Mouse (Mus musculus) heart, embryonic 13.5 days (tissue): Measurements from ENCODE around the gene Mark4. TPM values are rescaled to one million over a fixed set of nuclear protein-coding genes. Genes with fewer than 3 reads are reported as not detected.

Source experiments
- ATAC-seq: fragments of 200-750 bp; cut with Nextera tagmentation; 2 replicates; pipeline ENCODE4 v1.8.0; 2017; ENCODE audit warnings: moderate TSS enrichment; ENCODE audit not compliant: insufficient number of reproducible peaks, low FRiP score, low TSS enrichment; ENCODE audit errors: extremely low read depth
- H3K27ac ChIP-seq: fragments of 300-500 bp; sonication (generic); replicated peaks from 2 replicates; pipeline ENCODE4 v1.5.1; 2015; ENCODE audit warnings: moderate library complexity, mild to moderate bottlenecking, inconsistent platforms
- H3K27me3 ChIP-seq: fragments of 300-500 bp; sonication (generic); replicated peaks from 2 replicates; pipeline ENCODE4 v1.6.1; 2015; ENCODE audit warnings: mild to moderate bottlenecking, inconsistent platforms
- H3K36me3 ChIP-seq: fragments of 300-500 bp; sonication (generic); 2 replicates; pipeline ENCODE4 v1.6.1; 2015; ENCODE audit warnings: mild to moderate bottlenecking, inconsistent platforms
- H3K4me1 ChIP-seq: fragments of 300-500 bp; sonication (generic); 2 replicates; pipeline ENCODE4 v1.6.1; 2015; ENCODE audit warnings: inconsistent platforms
- H3K4me2 ChIP-seq: fragments of 300-500 bp; sonication (generic); 2 replicates; pipeline ENCODE4 v1.6.1; 2015; ENCODE audit warnings: inconsistent platforms, mild to moderate bottlenecking, moderate library complexity
- H3K4me3 ChIP-seq: fragments of 300-500 bp; sonication (generic); 2 replicates; pipeline ENCODE4 v1.5.1; 2015; ENCODE audit warnings: moderate library complexity, mild to moderate bottlenecking, inconsistent platforms
- H3K9ac ChIP-seq: fragments of 300-500 bp; sonication (generic); 2 replicates; pipeline ENCODE4 v1.6.1; 2015; ENCODE audit warnings: inconsistent platforms, mild to moderate bottlenecking, moderate library complexity
- H3K9me3 ChIP-seq: fragments of 300-500 bp; sonication (generic); 2 replicates; pipeline ENCODE4 v1.6.1; 2016; ENCODE audit warnings: inconsistent platforms
- WGBS: fragments of 180-500 bp; shearing (Covaris S2); methylation state at CpG from one replicate; pipeline ENCODE4 v1.1.7; 2015; ENCODE audit warnings: mixed read lengths; 5-methylcytosine and 5-hydroxymethylcytosine counted together
- polyA plus RNA-seq: library from polyadenylated mRNA; unstranded; fragments of >200 nt; fragmentation: Nextera tagmentation; extraction: Ambion mirVana; gene quantifications from 2 replicates; pipeline ENCODE4 v1.2.1, GENCODE M21; 2015

The Mark4 gene
- polyA plus RNA-seq, 1 experiment from 2014 or later: 7.5 TPM

DNA sequence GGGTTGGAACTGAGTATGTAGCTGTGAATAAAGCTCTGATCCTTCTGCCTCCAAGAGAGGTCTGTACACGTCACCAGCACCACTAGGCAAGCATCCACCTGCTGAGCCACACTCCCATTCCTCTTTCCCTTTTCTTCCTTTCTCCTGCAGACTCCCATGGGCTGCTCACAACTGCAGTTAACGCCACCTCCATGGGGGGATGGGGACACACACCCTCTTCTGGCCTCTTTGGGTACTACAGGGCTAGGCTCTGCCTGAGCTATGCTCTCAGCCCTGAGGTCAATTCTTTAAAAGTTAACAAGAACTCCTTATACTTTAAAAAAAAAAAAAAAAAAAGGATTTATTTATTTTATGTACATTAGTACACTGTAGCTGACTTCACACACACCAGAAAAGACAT lies 26.1 kb downstream of the Mark4 start:
- ATAC-seq: no peak
- Histone ChIP-seq H3K27me3 (no peaks in the 10 kb centered on the region), H3K36me3 (peaks cover 100% of the 10 kb centered on the region), H3K9me3 (peaks cover 4% of the 10 kb centered on the region; the same call in 1 of the 2 replicates), H3K27ac (no peak overlapping the region), H3K4me1 (no peaks in the 10 kb centered on the region), H3K4me3 (no peak overlapping the region), H3K4me2 (no peak overlapping the region), H3K9ac (no peak overlapping the region)
- WGBS: 98% methylated on average over 2 of the region's 2 CpGs

DNA sequence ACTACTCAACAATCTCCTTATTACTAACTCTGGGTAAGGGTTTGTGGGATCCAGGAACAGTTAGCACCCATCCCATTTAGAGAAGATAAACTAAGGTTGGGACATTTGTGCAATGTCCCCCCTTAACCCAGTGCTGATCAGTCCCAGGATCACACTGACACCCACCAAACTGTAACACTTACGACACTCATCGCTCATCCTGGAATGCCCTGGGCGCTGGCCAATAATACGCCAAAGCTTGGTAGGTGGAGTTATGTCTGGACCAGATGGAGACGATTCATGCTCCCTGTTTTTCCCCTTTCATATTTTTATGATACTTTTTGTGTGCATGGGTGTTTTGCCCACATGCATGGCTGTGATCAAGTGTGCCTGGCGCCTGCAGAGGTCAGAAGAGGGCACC lies 28.2 kb downstream of the Mark4 start:
- Histone ChIP-seq H3K4me1 (no peaks in the 10 kb centered on the region), H3K27ac (no peak overlapping the region), H3K9ac (no peak overlapping the region), H3K4me2 (no peak overlapping the region), H3K36me3 (peaks cover 100% of the 10 kb centered on the region), H3K9me3 (peaks cover 4% of the 10 kb centered on the region; the same call in 1 of the 2 replicates), H3K4me3 (no peak overlapping the region), H3K27me3 (no peaks in the 10 kb centered on the region)
- WGBS: 80% methylated on average over 6 of the region's 6 CpGs
- no peak for ATAC-seq

- H3K9me3 ChIP-seq: peaks cover 4% of the 10 kb centered on the region; the same call in 1 of the 2 replicates
- peaks cover 100% of the 10 kb centered on the region for H3K36me3 ChIP-seq
- H3K27me3 ChIP-seq: no peaks in the 10 kb centered on the region
- no peak overlapping the region for H3K4me2 ChIP-seq
- WGBS: 68% methylated on average over 8 of the region's 8 CpGs
- H3K9ac ChIP-seq: no peak overlapping the region
- H3K4me3 ChIP-seq: no peak overlapping the region
- ATAC-seq: no peak
- H3K4me1 ChIP-seq: no peaks in the 10 kb centered on the region
- H3K27ac ChIP-seq: no peak overlapping the region
Observed at GRCm38 (mm10) chr7:19429726-19430125, 28.9 kb downstream of the Mark4 start.

DNA sequence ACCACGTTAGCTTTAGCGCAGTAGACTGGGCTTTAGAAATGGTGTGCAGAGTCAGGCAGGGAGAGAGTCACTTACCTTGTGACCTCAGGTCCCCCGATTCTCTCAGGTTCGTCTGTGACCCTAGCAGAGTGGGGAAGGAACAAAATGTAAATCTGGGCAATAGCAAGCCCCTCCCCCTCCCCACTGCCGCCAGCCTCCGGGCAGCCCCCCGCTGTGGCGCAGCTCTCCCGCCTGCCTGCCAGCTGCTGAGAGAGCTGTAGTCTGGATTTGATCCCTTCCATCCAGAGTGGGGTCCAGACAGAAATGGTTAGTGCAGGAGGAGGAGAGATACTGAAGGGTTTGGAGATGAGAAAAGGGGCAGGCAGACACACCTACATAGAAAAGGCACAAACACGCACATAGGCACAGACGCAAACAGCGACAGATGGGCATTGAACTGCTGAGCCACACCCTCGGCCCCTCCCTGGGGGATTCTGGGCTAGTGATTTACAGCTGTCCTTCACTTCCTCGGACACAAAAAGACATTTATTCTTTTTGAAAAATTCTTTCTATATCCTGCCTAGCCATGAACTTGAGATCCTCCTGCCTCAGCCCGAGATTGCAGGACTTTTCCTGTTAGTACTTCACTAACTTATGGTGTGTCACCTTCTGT lies 30.5 kb downstream of the Mark4 start:
- H3K4me1 ChIP-seq: no peaks in the 10 kb centered on the region
- no peak for ATAC-seq
- no peak overlapping the region for H3K4me3 ChIP-seq
- H3K27me3 ChIP-seq: no peaks in the 10 kb centered on the region
- no peak overlapping the region for H3K27ac ChIP-seq
- WGBS: 72% methylated on average over 15 of the region's 15 CpGs
- peaks cover 91% of the 10 kb centered on the region for H3K36me3 ChIP-seq
- H3K9ac ChIP-seq: no peak overlapping the region
- peaks cover 4% of the 10 kb centered on the region; the same call in 1 of the 2 replicates for H3K9me3 ChIP-seq
- no peak overlapping the region for H3K4me2 ChIP-seq

GRCm38 (mm10) chr7:19426888-19427287 lies 31.7 kb downstream of the Mark4 start:
- ATAC-seq: no peak
- H3K27me3 ChIP-seq: 0 out of 2 replicates have a peak, but pooled peaks cover 7% of the 10 kb centered on the region
- H3K4me1 ChIP-seq: no peaks in the 10 kb centered on the region
- 85% methylated on average over 6 of the region's 6 CpGs for WGBS
- H3K36me3 ChIP-seq: peaks cover 81% of the 10 kb centered on the region
- no peak overlapping the region for H3K9ac ChIP-seq
- no peak overlapping the region for H3K27ac ChIP-seq
- no peaks in the 10 kb centered on the region for H3K9me3 ChIP-seq
- no peak overlapping the region for H3K4me2 ChIP-seq
- no peak overlapping the region for H3K4me3 ChIP-seq

DNA sequence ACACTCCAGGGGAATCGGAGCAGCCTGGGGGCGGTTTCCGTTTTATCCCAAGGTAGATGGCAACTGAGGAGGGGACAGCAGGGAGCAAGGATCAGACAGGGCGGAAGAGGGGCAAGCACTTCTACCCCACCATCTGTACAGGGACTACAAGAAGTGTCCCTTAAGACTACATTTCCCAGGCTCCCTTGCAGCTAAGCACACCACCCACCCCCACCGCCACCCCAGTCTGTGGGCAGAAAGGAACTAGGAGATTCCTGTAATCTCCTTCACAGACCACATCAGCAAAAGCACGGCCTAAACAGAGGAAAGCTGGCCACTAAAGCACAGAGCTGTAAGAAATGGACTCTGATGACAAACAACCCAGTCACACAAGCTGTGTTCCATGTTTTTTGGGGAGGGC lies 32.3 kb downstream of the Mark4 start:
- peaks cover 75% of the 10 kb centered on the region for H3K36me3 ChIP-seq
- WGBS: 72% methylated on average over 6 of the region's 6 CpGs
- H3K4me3 ChIP-seq: no peak overlapping the region

GRCm38 (mm10) chr7:19424051-19424450 lies 34.6 kb downstream of the Mark4 start:
- Histone ChIP-seq H3K27ac (no peak overlapping the region), H3K9me3 (no peaks in the 10 kb centered on the region), H3K4me2 (no peak overlapping the region), H3K4me1 (peaks cover 14% of the 10 kb centered on the region), H3K36me3 (peaks cover 52% of the 10 kb centered on the region), H3K4me3 (no peak overlapping the region), H3K9ac (no peak overlapping the region), H3K27me3 (peaks cover 31% of the 10 kb centered on the region)
- WGBS: 52% methylated on average over 4 of the region's 4 CpGs
- ATAC-seq: no peak

More for the DNA sequence above, 32.3 kb downstream of the Mark4 start:
- Histone ChIP-seq H3K9ac (no peak overlapping the region), H3K27ac (no peak overlapping the region), H3K27me3 (peaks cover 10% of the 10 kb centered on the region; the same call in 1 of the 2 replicates), H3K9me3 (no peaks in the 10 kb centered on the region), H3K4me1 (peaks cover 3% of the 10 kb centered on the region; the same call in 1 of the 2 replicates), H3K4me2 (no peak overlapping the region)
- no peak for ATAC-seq

DNA sequence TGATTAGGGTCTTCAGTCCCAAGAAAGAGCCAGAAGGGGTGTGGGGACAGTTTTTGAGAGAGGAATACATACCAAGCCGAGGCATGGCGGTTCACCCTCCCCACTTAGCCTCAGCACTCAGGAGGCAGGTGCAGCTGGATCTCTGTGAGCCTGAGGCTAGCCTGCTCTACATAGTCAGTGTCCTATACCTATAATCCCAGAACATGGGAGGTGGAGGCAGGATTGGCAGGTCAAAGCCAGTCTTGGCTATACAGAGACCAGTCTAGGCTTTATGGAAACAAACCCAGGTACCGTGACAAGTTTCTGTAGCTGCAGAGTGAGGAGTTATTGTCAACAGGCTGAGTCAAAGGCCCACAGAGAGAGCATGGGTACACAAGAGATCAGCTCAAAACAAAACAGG lies 35.5 kb downstream of the Mark4 start:
- ATAC-seq: no peak
- Histone ChIP-seq H3K4me2 (no peak overlapping the region), H3K9ac (no peak overlapping the region), H3K9me3 (no peaks in the 10 kb centered on the region), H3K27me3 (peaks cover 40% of the 10 kb centered on the region), H3K4me3 (no peak overlapping the region), H3K36me3 (peaks cover 44% of the 10 kb centered on the region), H3K27ac (no peak overlapping the region), H3K4me1 (peaks cover 14% of the 10 kb centered on the region)
- 79% methylated on average over 3 of the region's 3 CpGs for WGBS

GRCm38 (mm10) chr7:19420821-19421636 lies 37.6 kb downstream of the Mark4 start:
- 13% methylated on average over 43 of the region's 43 CpGs for WGBS
- H3K4me2 ChIP-seq: peak overlapping the region; percentile 76
- ATAC-seq: peak; percentile 78
- H3K9ac ChIP-seq: peak overlapping the region; percentile 71
- H3K36me3 ChIP-seq: peaks cover 28% of the 10 kb centered on the region
- H3K27me3 ChIP-seq: peaks cover 54% of the 10 kb centered on the region
- no peak overlapping the region for H3K27ac ChIP-seq
- H3K9me3 ChIP-seq: no peaks in the 10 kb centered on the region
- peak overlapping the region; percentile 49 for H3K4me3 ChIP-seq
- peaks cover 17% of the 10 kb centered on the region for H3K4me1 ChIP-seq

- Histone ChIP-seq H3K4me1 (peaks cover 17% of the 10 kb centered on the region), H3K4me2 (peak overlapping the region; percentile 35), H3K36me3 (peaks cover 18% of the 10 kb centered on the region), H3K9me3 (no peaks in the 10 kb centered on the region), H3K27ac (no peak overlapping the region), H3K4me3 (peak overlapping the region; percentile 25; the same call in 1 of the 2 replicates), H3K27me3 (peaks cover 62% of the 10 kb centered on the region), H3K9ac (0 out of 2 replicates have a peak overlapping the region, but pooled peaks have one; percentile 14)
- WGBS: 7% methylated on average over 28 of the region's 28 CpGs
- no peak for ATAC-seq
Observed at GRCm38 (mm10) chr7:19420121-19420520, 38.5 kb downstream of the Mark4 start.

DNA sequence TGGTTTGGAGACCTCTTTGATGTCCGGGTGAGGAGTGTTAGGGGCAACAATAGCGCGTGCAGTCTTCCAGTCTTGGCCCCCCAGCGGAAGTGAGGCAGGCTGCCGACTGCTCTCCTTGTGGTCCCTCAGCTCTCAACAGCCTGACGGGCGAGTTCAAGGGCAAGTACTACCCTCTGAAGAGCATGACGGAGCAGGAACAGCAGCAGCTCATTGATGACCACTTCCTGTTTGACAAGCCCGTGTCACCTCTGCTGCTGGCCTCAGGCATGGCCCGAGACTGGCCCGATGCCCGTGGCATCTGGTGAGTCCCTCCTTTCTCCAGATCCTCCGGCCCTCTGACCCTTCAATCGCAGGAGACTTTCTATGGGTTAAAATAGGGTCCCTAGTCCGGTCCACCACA lies 42.0 kb downstream of the Mark4 start:
- Histone ChIP-seq H3K9ac (0 out of 2 replicates have a peak overlapping the region, but pooled peaks have one; percentile 7), H3K4me1 (peaks cover 24% of the 10 kb centered on the region), H3K9me3 (peaks cover 8% of the 10 kb centered on the region; the same call in 1 of the 2 replicates), H3K27ac (no peak overlapping the region), H3K27me3 (peaks cover 63% of the 10 kb centered on the region), H3K4me3 (no peak overlapping the region), H3K36me3 (0 out of 2 replicates have a peak, but pooled peaks cover 5% of the 10 kb centered on the region), H3K4me2 (no peak overlapping the region)
- ATAC-seq: no peak
- WGBS: 55% methylated on average over 15 of the region's 15 CpGs
